Mouse (Mus musculus) liver, embryonic 14.5 days (tissue): ENCODE data around the gene Ago3. TPM values are rescaled to one million over a fixed set of nuclear protein-coding genes. Genes with fewer than 3 reads are reported as not detected.

ENCODE experiments used
- ATAC-seq: fragments of 200-750 bp; cut with Nextera tagmentation; 2 replicates; pipeline ENCODE4 v1.8.0; 2017; ENCODE audit warnings: moderate number of reproducible peaks, mild to moderate bottlenecking, moderate library complexity; ENCODE audit not compliant: insufficient read depth
- DNase-seq, 3 experiments: peaks; one replicate each; pipeline ENCODE4 v3.0.0-alpha.2; 2012 to 2013; ENCODE audit warnings: low read depth in 3 of 3, low spot score in 3 of 3
- H3K27ac ChIP-seq: fragments of 300-500 bp; sonication (generic); 2 replicates; pipeline ENCODE4 v1.5.1; 2014; ENCODE audit warnings: moderate library complexity, mild to moderate bottlenecking, control low read depth, inconsistent platforms
- H3K27me3 ChIP-seq: fragments of 300-500 bp; sonication (generic); 2 replicates; pipeline ENCODE4 v1.6.1; 2014; ENCODE audit warnings: mild to moderate bottlenecking, low read length, moderate library complexity; ENCODE audit not compliant: control insufficient read depth, insufficient read depth
- H3K36me3 ChIP-seq: fragments of 300-500 bp; sonication (generic); replicated peaks from 2 replicates; pipeline ENCODE4 v1.6.1; 2014; ENCODE audit warnings: low read depth; ENCODE audit not compliant: control insufficient read depth, insufficient read depth
- H3K4me1 ChIP-seq, 2 experiments: fragments of 200-500 bp in 1 of 2; fragments of 300-500 bp in 1 of 2; sonication (generic) in 1 of 2; replicated peaks; 2 replicates each; pipeline ENCODE4 v1.6.1; 2012 to 2014; ENCODE audit warnings: antibody characterized with exemption in 1 of 2, inconsistent platforms in 1 of 2, low read length in 1 of 2; ENCODE audit not compliant: control insufficient read depth in 2 of 2, insufficient read depth in 2 of 2
- H3K4me2 ChIP-seq: fragments of 300-500 bp; sonication (generic); 2 replicates; pipeline ENCODE4 v1.6.1; 2014; ENCODE audit warnings: low read depth, mild to moderate bottlenecking, control low read depth, moderate library complexity
- H3K4me3 ChIP-seq, 2 experiments: fragments of 200-500 bp in 1 of 2; fragments of 300-500 bp in 1 of 2; sonication (generic) in 1 of 2; 2 replicates each; pipeline ENCODE4 v1.5.1; 2012 to 2014; ENCODE audit warnings: low read depth in 2 of 2, low read length in 2 of 2, mild to moderate bottlenecking in 2 of 2, control low read depth in 1 of 2, inconsistent platforms in 1 of 2, moderate library complexity in 1 of 2; ENCODE audit not compliant: insufficient read depth in 1 of 2
- H3K9ac ChIP-seq: fragments of 300-500 bp; sonication (generic); replicated peaks from 2 replicates; pipeline ENCODE4 v1.6.1; 2014; ENCODE audit warnings: mild to moderate bottlenecking, control low read depth, moderate library complexity
- H3K9me3 ChIP-seq: fragments of 300-500 bp; sonication (generic); 2 replicates; pipeline ENCODE4 v1.6.1; 2016; ENCODE audit warnings: low read length, mixed read lengths; ENCODE audit not compliant: control insufficient read depth
- CTCF ChIP-seq: IDR thresholded peaks from 2 replicates; pipeline ENCODE4 v1.5.1; 2016; ENCODE audit warnings: antibody characterized with exemption, low read depth, control low read depth
- EP300 ChIP-seq: IDR thresholded peaks from 2 replicates; pipeline ENCODE4 v1.6.1; 2016; ENCODE audit warnings: antibody characterized with exemption, low read depth
- WGBS: fragments of 180-500 bp; shearing (Covaris S2); extraction: QIAGEN DNeasy Blood & Tissue Kit; methylation state at CpG from one replicate; pipeline ENCODE4 v1.1.7; 2014; ENCODE audit not compliant: insufficient replicate concordance; 5-methylcytosine and 5-hydroxymethylcytosine counted together
- polyA plus RNA-seq, 2 experiments: library from polyadenylated mRNA; depleted of rRNA in 1 of 2; stranded (reverse) in 1 of 2; unstranded in 1 of 2; fragments of >200 nt; fragmentation: Nextera tagmentation in 1 of 2; extraction: Ambion mirVana in 1 of 2; gene quantifications; 2 replicates each; pipeline versions ENCODE4 v1.2.1 to v1.2.3; 2012 to 2014

The Ago3 gene
- polyA plus RNA-seq, 2 experiments = 1.1 to 4.3 TPM

DNA sequence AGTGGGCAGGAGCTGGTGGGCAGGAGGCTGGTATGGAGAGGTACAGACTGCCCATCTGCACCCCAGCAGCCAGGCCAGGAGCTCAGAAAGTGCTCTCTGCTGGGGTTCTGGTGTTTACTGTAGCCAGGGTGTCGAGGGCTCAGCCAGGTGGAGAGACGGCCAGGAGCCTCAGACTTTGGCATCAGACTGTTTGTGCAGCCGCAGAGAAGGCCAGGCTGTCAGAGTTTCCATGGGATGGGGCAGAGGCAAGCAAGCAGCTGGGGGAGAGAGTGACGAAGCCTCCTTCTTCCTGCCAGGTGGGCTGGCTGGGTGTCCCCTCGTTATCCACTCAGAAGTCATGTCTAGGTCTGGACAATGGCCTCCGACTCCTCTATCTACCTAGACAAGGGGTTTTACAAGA is 134.2 kb downstream of the Ago3 start:
- Histone ChIP-seq H3K9ac (no peak overlapping the region), H3K36me3 (no peaks in the 10 kb centered on the region), H3K4me1 (no peaks in the 10 kb centered on the region), H3K27me3 (peaks cover 29% of the 10 kb centered on the region), H3K4me3 (no peak overlapping the region), H3K9me3 (no peaks in the 10 kb centered on the region), H3K4me2 (no peak overlapping the region), H3K27ac (no peak overlapping the region)
- 51% methylated on average over 6 of the region's 6 CpGs for WGBS
- TF ChIP-seq CTCF (no peak), EP300 (no peak)
- ATAC-seq (peak; percentile 13; the same call in 1 of the 2 replicates), DNase-seq (no peak)

DNA sequence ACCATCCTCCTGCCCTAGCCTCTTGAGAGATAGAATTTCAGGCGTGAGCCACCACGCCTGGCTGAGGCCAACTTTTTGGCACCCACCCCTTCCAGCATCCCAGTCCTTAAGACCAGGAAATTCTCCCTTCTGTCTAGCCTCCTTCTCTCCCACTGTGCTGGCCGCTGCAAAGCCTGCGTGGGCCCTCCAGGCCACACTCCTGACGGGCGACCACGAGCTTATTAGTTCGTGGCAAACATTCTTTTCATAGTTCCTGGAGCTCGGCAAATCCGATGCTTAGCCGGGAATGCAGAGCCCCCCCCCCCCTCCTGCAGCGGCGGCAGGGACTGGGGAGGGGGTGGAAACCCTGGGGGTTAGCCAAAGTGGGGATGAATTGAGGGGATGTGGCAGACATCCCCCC is 138.2 kb downstream of the Ago3 start:
- DNase-seq = no peak
- Histone ChIP-seq H3K9me3 (no peaks in the 10 kb centered on the region), H3K4me1 (0 out of 4 replicates have a peak, but pooled peaks cover 0 to 2% of the 10 kb centered on the region in 2 experiments), H3K9ac (no peak overlapping the region), H3K27ac (no peak overlapping the region), H3K4me2 (no peak overlapping the region), H3K27me3 (peaks cover 30% of the 10 kb centered on the region), H3K4me3 (no peak overlapping the region), H3K36me3 (no peaks in the 10 kb centered on the region)
- no peak for TF ChIP-seq CTCF
- TF ChIP-seq EP300 = no peak
- no peak for ATAC-seq
- WGBS = 41% methylated on average over 13 of the region's 13 CpGs

DNA sequence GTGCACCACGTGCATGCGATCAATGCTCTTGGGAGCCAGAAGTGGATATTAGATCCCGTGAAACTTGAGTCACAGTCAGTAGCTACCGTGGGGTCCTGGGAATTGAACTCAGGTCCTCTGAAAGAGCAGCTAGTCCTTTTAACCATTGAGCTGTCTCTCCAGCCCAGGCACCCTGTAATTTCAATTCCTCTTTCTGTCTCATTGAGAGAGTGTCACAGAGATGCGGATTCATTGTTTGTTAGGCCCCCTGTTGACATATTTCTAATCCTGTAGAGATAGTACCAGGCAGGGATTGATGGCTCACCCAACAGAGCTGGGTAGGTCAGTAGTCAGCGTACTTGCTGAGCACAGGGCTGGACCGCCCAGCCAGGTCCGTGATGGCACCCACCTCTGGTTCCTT is 139.0 kb downstream of the Ago3 start:
- Histone ChIP-seq H3K9ac (no peak overlapping the region), H3K36me3 (no peaks in the 10 kb centered on the region), H3K4me1 (0 out of 4 replicates have a peak, but pooled peaks cover 0 to 2% of the 10 kb centered on the region in 2 experiments), H3K4me3 (no peak overlapping the region), H3K9me3 (no peaks in the 10 kb centered on the region), H3K27me3 (peaks cover 33% of the 10 kb centered on the region), H3K27ac (no peak overlapping the region), H3K4me2 (no peak overlapping the region)
- 68% methylated on average over 8 of the region's 8 CpGs for WGBS
- ATAC-seq = no peak
- no peak for DNase-seq
- TF ChIP-seq CTCF (no peak), EP300 (no peak)

DNA sequence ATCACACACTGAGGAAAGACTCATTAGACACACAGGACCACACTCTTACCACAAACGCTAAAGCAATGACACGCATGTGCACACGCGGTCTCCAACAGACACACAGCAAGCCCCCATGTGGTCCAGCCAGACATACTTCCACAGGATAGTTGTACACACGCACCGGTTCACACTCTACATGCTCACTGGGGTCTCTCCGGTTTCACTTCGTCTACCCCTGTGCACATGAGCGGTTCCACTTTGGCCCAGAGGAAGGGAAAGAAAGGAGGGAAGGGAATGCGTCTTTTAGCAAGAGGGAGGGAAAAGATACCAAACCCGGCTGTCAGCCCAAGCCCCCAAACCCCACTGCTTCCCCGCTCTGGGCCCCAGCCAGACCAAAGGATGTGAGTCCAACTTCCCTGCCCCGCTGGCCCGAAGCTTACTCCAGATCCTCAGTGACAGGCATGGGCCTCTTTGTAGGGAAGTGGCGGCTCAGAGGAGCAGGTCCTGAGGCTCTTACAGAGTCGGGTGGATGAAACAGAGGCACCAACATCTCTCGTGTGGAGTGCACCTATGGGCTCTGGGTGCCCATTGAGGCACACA is 141.2 kb downstream of the Ago3 start:
- no peak overlapping the region for H3K4me2 ChIP-seq
- no peak overlapping the region for H3K9ac ChIP-seq
- WGBS = 25% methylated on average over 17 of the region's 17 CpGs

DNA sequence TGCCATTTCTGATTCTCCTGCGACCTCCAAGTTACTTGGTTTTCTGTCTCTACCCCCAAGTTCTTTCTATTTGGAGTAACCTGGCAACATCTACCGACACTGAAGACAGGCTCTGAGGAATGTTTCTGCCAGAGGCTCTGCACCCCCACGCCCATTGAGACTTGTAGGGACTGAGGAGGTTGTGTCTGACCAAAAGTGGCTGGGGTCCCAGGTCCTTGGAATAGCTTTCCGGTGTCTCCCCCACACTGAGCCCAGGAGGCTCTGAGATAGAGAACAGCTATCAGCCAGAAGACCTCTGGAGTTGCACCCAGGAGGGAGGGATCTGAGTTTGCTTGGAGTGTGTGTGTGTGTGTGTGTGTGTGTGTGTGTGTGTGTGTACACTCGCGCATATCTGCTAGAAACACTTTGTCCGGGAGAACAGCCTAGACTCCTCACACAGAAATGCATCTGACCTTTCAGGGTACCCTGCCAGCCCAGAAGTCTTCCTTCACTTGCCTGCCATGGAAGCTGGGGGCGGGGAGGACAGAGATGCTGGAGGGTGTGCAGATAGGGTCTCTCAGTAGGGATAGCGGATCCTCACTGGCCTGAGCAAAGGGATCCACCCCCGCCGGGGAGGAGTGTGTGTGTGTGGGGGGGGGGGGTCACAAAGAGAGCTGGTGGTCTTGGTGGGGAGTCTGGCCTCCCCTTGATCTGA is 141.9 kb downstream of the Ago3 start:
- Histone ChIP-seq H3K4me1 (0 out of 4 replicates have a peak, but pooled peaks cover 0 to 2% of the 10 kb centered on the region in 2 experiments), H3K4me3 (no peak overlapping the region), H3K27ac (no peak overlapping the region), H3K9me3 (no peaks in the 10 kb centered on the region), H3K27me3 (peaks cover 42% of the 10 kb centered on the region), H3K36me3 (no peaks in the 10 kb centered on the region), H3K4me2 (no peak overlapping the region), H3K9ac (no peak overlapping the region)
- ATAC-seq = no peak
- TF ChIP-seq EP300 = no peak
- TF ChIP-seq CTCF = no peak
- DNase-seq = no peak
- 38% methylated on average over 11 of the region's 11 CpGs for WGBS

More for the DNA sequence above, 141.2 kb downstream of the Ago3 start:
- H3K4me1 ChIP-seq = 0 out of 4 replicates have a peak, but pooled peaks cover 0 to 2% of the 10 kb centered on the region in 2 experiments
- H3K27ac ChIP-seq = no peak overlapping the region
- H3K9me3 ChIP-seq = no peaks in the 10 kb centered on the region
- no peak for DNase-seq
- H3K27me3 ChIP-seq = peaks cover 42% of the 10 kb centered on the region
- H3K36me3 ChIP-seq = no peaks in the 10 kb centered on the region
- ATAC-seq = no peak
- no peak overlapping the region for H3K4me3 ChIP-seq
- TF ChIP-seq EP300 = no peak
- no peak for TF ChIP-seq CTCF
